Mouse (Mus musculus) E14TG2a.4 (cell line): ENCODE data around the gene Akap13.

ENCODE experiments used
- CTCF ChIP-seq: conservative IDR thresholded peaks from 2 replicates; pipeline ENCODE4 v1.5.1; 2014; ENCODE audit warnings: low read length
- NANOG ChIP-seq: IDR thresholded peaks from 2 replicates; pipeline ENCODE4 v1.6.1; 2014; ENCODE audit warnings: borderline replicate concordance, low read length, mixed read lengths
- POU5F1 ChIP-seq: IDR thresholded peaks from 2 replicates; pipeline ENCODE4 v1.6.1; 2014; ENCODE audit warnings: low read length, borderline replicate concordance

DNA sequence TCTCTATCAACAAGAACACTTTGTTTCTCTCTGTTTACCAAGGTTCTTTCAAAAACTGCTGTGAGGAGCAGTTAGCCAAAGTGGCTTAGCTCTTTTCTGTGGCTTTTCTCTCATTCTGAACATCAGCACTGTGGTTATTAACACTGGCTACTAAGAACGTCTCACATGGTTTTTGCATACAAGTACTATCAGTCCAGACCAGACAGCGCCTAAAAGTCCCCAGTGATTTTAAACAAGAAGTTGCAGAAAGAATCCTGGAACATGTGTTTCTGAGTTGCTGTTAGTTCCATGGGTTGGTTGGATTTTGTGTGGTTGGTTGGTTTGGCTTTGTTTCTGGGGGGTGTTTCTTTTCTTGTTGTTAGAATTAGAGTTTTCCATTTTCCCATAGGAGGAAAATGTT, 257.5 kb downstream of the Akap13 start:
- no peak for TF ChIP-seq CTCF
- TF ChIP-seq POU5F1: no peak
- no peak for TF ChIP-seq NANOG
